Mouse (Mus musculus) urinary bladder, adult 2 months (tissue): ENCODE data around the gene Ccdc97. TPM values are rescaled to one million over a fixed set of nuclear protein-coding genes. Genes with fewer than 3 reads are reported as not detected.

ENCODE experiments used
- DNase-seq: peaks from one replicate; pipeline ENCODE4 v3.0.0; 2022; ENCODE audit warnings: low spot score
- polyA plus RNA-seq: library from polyadenylated mRNA; depleted of rRNA; stranded (reverse); fragments of >200 nt; gene quantifications from 2 replicates; pipeline ENCODE4 v1.2.3, GENCODE M21; 2012; rRNA removed

Ccdc97 gene
- polyA plus RNA-seq, 1 experiment: 42.4 TPM

- no peak for DNase-seq
These were observed 52.5 kb downstream of the Ccdc97 start for GRCm38 (mm10) chr7:25666381-25666780.

Other genes with a start within 250 kb of the Ccdc97 start
- gene Ceacam1, start 241.5 kb downstream of the Ccdc97 start, polyA plus RNA-seq: 7.9 and 8.5 TPM in 2 replicates
- 0.39 and 0.77 TPM in 2 replicates for gene Ceacam2, start 179.2 kb downstream of the Ccdc97 start, polyA plus RNA-seq
- gene Erich4, start 103.2 kb downstream of the Ccdc97 start, polyA plus RNA-seq: not detected in 2 replicates
- gene Dmac2, start 99.7 kb downstream of the Ccdc97 start, polyA plus RNA-seq: 38.9 and 44.1 TPM in 2 replicates
- gene B3gnt8, start 92.4 kb downstream of the Ccdc97 start, polyA plus RNA-seq: 13.2 and 14.1 TPM in 2 replicates
- 90.1 and 102 TPM in 2 replicates for gene Bckdha, start 60.1 kb downstream of the Ccdc97 start, polyA plus RNA-seq
- 50.4 and 64.6 TPM in 2 replicates for gene Exosc5, start 59.9 kb downstream of the Ccdc97 start, polyA plus RNA-seq
- 1.1 and 1.3 TPM in 2 replicates for gene Tmem91, start 43.9 kb downstream of the Ccdc97 start, polyA plus RNA-seq
- 25.6 TPM in 2 replicates for gene B9d2, start 38.3 kb downstream of the Ccdc97 start, polyA plus RNA-seq
- gene Tgfb1, start 32.1 kb downstream of the Ccdc97 start, polyA plus RNA-seq: 16.2 and 27.6 TPM in 2 replicates
- gene Hnrnpul1, start 35.7 kb upstream of the Ccdc97 start, polyA plus RNA-seq: 18.9 and 44.9 TPM in 2 replicates
- 92.8 and 117 TPM in 2 replicates for gene Axl, start 69.6 kb upstream of the Ccdc97 start, polyA plus RNA-seq
- gene Cyp2s1, start 97.8 kb upstream of the Ccdc97 start, polyA plus RNA-seq: 28.4 and 30.1 TPM in 2 replicates
- 0.04 TPM in 1 of 2 replicates, not detected in the other for gene Cyp2b10, start 178.5 kb upstream of the Ccdc97 start, polyA plus RNA-seq